Mouse (Mus musculus) embryo, embryonic 11.5 days (tissue): ENCODE data around the gene Lgals2.
"Not testable (repeated sequence)": the region's sequence is repeated elsewhere in the genome, so short reads cannot be mapped to it uniquely, and the experiment has no call there.

Source experiments
- DNase-seq: peaks from one replicate; pipeline ENCODE4 v3.0.0-alpha.2; 2012; ENCODE audit warnings: low read depth, low spot score

Lgals2 gene

GRCm38 (mm10) chr15:78855303-78855965 lies at the start of gene Lgals2:
TSS of gene Lgals2 (minus strand) at chr15:78855529.
- no peak for DNase-seq

GRCm38 (mm10) chr15:78903243-78903642 lies 47.9 kb upstream of the Lgals2 start:
- DNase-seq: peak; percentile 77

- DNase-seq: no peak
These were observed 46.1 kb upstream of the Lgals2 start for GRCm38 (mm10) chr15:78901422-78901789.

- DNase-seq: no peak
These were observed 45.5 kb upstream of the Lgals2 start for GRCm38 (mm10) chr15:78900585-78901421.

- no peak for DNase-seq
These were observed 44.6 kb upstream of the Lgals2 start, which contains the start of gene Sh3bp1 for GRCm38 (mm10) chr15:78899740-78900584. TSS of gene Sh3bp1 (plus strand) at chr15:78899768.

GRCm38 (mm10) chr15:78899409-78899739 lies 44.0 kb upstream of the Lgals2 start, which contains the start of gene Gm49510:
TSS of gene Gm49510 (plus strand) at chr15:78899667.
- no peak for DNase-seq

- DNase-seq: no peak
These were observed 43.2 kb upstream of the Lgals2 start for GRCm38 (mm10) chr15:78898507-78899001.

GRCm38 (mm10) chr15:78897488-78897887 lies 42.2 kb upstream of the Lgals2 start:
- DNase-seq: no peak

- DNase-seq: no peak
These were observed 40.8 kb upstream of the Lgals2 start for GRCm38 (mm10) chr15:78896149-78896548.

GRCm38 (mm10) chr15:78895741-78896140 lies 40.4 kb upstream of the Lgals2 start:
- DNase-seq: no peak

- DNase-seq: no peak
These were observed 39.4 kb upstream of the Lgals2 start for GRCm38 (mm10) chr15:78894726-78895125.

- DNase-seq: no peak
These were observed 37.1 kb upstream of the Lgals2 start for GRCm38 (mm10) chr15:78892440-78892839.

GRCm38 (mm10) chr15:78889401-78889853 lies 34.1 kb upstream of the Lgals2 start:
- no peak for DNase-seq

- no peak for DNase-seq
These were observed 26.5 kb upstream of the Lgals2 start for GRCm38 (mm10) chr15:78881828-78882227.

- DNase-seq: no peak
These were observed 25.1 kb upstream of the Lgals2 start for GRCm38 (mm10) chr15:78880432-78880831.

GRCm38 (mm10) chr15:78878792-78879516 lies 23.6 kb upstream of the Lgals2 start:
- DNase-seq: not testable (repeated sequence)

GRCm38 (mm10) chr15:78877810-78878390 lies 22.6 kb upstream of the Lgals2 start:
- DNase-seq: no peak

- DNase-seq: peak; percentile 95
These were observed 21.9 kb upstream of the Lgals2 start, which contains the start of gene Gga1 for GRCm38 (mm10) chr15:78876991-78877809. TSS of gene Gga1 (plus strand) at chr15:78877190.

- peak; percentile 65 for DNase-seq
These were observed 20.9 kb upstream of the Lgals2 start for GRCm38 (mm10) chr15:78876258-78876696.

GRCm38 (mm10) chr15:78875537-78875936 lies 20.2 kb upstream of the Lgals2 start:
- DNase-seq: no peak
